Mouse (Mus musculus) lung, adult 2 months (tissue): ENCODE results near the gene Gja10.

Experiments
- CTCF ChIP-seq: fragments of 200-500 bp; IDR thresholded peaks from 2 replicates; pipeline ENCODE4 v1.5.1; 2011; ENCODE audit warnings: mild to moderate bottlenecking, low read length, control low read depth; ENCODE audit not compliant: insufficient read depth
- POLR2A ChIP-seq: fragments of 200-500 bp; IDR thresholded peaks from 2 replicates; pipeline ENCODE4 v1.6.1; 2011; ENCODE audit warnings: low read depth, mild to moderate bottlenecking, control low read depth, low read length, borderline replicate concordance; ENCODE audit errors: extremely low read depth

DNA sequence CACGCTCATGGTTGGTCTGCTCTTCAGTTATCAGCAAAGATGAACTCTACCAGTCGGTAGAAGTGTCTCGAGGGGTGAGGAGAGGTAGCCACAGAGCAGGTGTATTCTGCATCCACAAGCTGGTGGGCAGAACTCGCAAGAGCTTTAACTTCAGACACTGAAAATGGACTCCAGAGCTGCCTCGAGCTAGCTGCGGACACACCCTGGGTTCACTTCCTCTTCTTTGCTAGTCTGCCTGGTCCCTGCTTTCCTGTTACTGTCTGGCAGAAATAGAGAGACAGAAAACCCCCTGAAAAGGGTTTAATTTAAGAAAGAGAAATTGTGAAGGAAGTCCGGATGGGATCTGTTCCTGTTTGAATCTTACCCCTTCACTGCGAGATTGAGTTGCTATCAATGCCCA, 37.6 kb downstream of the Gja10 start:
- no peak for TF ChIP-seq POLR2A
- TF ChIP-seq CTCF = no peak
